Mouse (Mus musculus) kidney, embryonic 15.5 days (tissue): ENCODE measurements around the gene Itpka. TPM values are rescaled to one million over a fixed set of nuclear protein-coding genes. Genes with fewer than 3 reads are reported as not detected.
"Not testable (repeated sequence)": the region's sequence is repeated elsewhere in the genome, so short reads cannot be mapped to it uniquely, and the experiment has no call there.

Source experiments
- ATAC-seq: fragments of 200-750 bp; cut with Nextera tagmentation; replicated peaks from 2 replicates; pipeline ENCODE4 v1.8.0; 2017; ENCODE audit warnings: moderate TSS enrichment; ENCODE audit not compliant: low FRiP score
- H3K27ac ChIP-seq: fragments of 300-500 bp; sonication (generic); 2 replicates; pipeline ENCODE4 v1.5.1; 2015; ENCODE audit warnings: mild to moderate bottlenecking, inconsistent platforms
- H3K27me3 ChIP-seq: fragments of 300-500 bp; sonication (generic); 2 replicates; pipeline ENCODE4 v1.6.1; 2015; ENCODE audit warnings: inconsistent platforms
- H3K36me3 ChIP-seq: fragments of 300-500 bp; sonication (generic); 2 replicates; pipeline ENCODE4 v1.6.1; 2015; ENCODE audit warnings: inconsistent platforms
- H3K4me1 ChIP-seq: fragments of 300-500 bp; sonication (generic); 2 replicates; pipeline ENCODE4 v1.6.1; 2015; ENCODE audit warnings: inconsistent platforms
- H3K4me2 ChIP-seq: fragments of 300-500 bp; sonication (generic); 2 replicates; pipeline ENCODE4 v1.6.1; 2015; ENCODE audit warnings: moderate library complexity, mild to moderate bottlenecking, inconsistent platforms
- H3K4me3 ChIP-seq: fragments of 300-500 bp; sonication (generic); replicated peaks from 2 replicates; pipeline ENCODE4 v1.5.1; 2015; ENCODE audit warnings: mild to moderate bottlenecking, inconsistent platforms
- H3K9ac ChIP-seq: fragments of 300-500 bp; sonication (generic); 2 replicates; pipeline ENCODE4 v1.6.1; 2015; ENCODE audit warnings: mild to moderate bottlenecking, inconsistent platforms
- H3K9me3 ChIP-seq: fragments of 300-500 bp; sonication (generic); replicated peaks from 2 replicates; pipeline ENCODE4 v1.6.1; 2016; ENCODE audit warnings: inconsistent platforms
- WGBS: fragments of 180-500 bp; shearing (Covaris S2); methylation state at CpG from one replicate; pipeline ENCODE4 v1.1.7; 2015; ENCODE audit warnings: mixed read lengths; 5-methylcytosine and 5-hydroxymethylcytosine counted together
- polyA plus RNA-seq: library from polyadenylated mRNA; unstranded; fragments of >200 nt; fragmentation: Nextera tagmentation; extraction: Ambion mirVana; gene quantifications from 2 replicates; pipeline ENCODE4 v1.2.1, GENCODE M21; 2015

The Itpka gene
- 1.2 and 1.5 TPM in 2 replicates for polyA plus RNA-seq

DNA sequence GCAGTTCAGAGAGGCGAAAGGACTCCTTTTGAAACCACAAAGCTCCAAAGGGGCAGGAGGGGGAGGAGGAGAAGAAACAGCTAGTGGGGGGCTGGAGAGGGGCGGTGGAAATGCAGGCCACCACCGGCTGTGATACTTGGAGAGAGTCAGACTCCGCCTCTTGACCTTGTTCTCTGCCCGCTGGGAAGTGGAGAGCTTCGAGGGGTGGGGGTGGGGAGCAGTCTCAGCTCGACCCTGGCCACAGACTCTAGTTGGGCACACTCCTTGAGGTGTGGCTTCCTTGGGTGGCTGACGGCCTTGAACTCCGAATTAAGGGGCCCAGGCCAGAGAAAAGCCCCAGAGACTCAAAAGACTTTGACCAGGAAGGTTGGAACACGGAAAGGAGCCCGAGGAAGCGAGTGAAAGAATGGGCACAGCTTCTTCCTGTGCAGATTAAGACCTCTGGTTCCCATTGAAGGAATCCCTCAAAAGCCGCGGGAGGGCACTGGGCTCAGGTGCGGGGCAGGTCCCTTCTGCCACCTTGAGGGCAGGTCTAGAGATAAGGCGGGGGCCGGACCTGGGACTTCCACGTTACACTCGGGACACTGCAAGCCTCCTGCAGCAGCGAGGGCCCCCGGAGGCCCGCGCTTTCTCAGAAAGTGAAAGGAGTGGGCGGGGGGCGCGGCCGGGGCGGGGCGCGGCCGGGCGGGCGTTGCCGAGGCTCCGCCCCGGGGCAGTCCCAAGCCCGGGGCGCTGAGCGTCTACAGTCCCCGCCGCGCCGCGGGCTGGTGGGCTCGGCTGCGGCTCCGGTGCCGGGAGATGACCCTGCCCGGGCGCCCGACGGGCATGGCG lies at the start of gene Itpka:
Gene Itpka (plus strand): TSS at position 757 of the 831 bp plus-strand sequence.
- under 1% methylated on average over 44 of the region's 53 CpGs for WGBS
- ATAC-seq: peak; percentile 86
- H3K9me3 ChIP-seq: no peaks in the 10 kb centered on the region

DNA sequence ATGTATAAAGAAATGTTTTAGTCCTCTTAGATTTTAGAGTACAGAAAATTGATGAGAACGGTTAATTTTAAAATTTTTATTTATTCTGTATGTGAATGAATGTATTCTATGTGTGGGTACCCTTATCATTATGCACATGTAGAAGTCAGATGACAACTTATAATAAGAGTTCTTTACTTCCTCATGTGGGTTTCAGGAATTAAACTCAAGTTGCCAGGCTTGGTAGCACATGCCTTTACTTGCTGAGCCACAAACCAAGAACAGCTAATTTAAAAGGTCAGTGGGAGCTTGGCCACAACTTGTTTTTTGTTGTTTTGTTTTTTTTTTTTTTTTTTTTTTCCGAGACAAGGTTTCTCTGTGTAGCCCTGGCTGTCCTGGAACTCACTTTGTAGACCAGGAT lies 47.3 kb upstream of the Itpka start:
- Histone ChIP-seq H3K27me3 (no peaks in the 10 kb centered on the region), H3K9me3 (no peaks in the 10 kb centered on the region), H3K36me3 (peaks cover 22% of the 10 kb centered on the region), H3K9ac (no peak overlapping the region), H3K4me3 (no peak overlapping the region), H3K27ac (no peak overlapping the region), H3K4me1 (no peaks in the 10 kb centered on the region), H3K4me2 (no peak overlapping the region)
- no peak for ATAC-seq
- WGBS: 97% methylated on average over 1 of the region's 2 CpGs

More for the DNA sequence above, at the start of gene Itpka:
- H3K27ac ChIP-seq: peak within 1 kb of the TSS; percentile 90
- peak within 1 kb of the TSS; percentile 71 for H3K4me3 ChIP-seq
- peaks cover 48% of the 10 kb centered on the region for H3K4me1 ChIP-seq
- H3K36me3 ChIP-seq: no peaks in the 10 kb centered on the region
- peak within 1 kb of the TSS; percentile 100 for H3K4me2 ChIP-seq
- H3K9ac ChIP-seq: peak within 1 kb of the TSS; percentile 65
- peaks cover 48% of the 10 kb centered on the region for H3K27me3 ChIP-seq

DNA sequence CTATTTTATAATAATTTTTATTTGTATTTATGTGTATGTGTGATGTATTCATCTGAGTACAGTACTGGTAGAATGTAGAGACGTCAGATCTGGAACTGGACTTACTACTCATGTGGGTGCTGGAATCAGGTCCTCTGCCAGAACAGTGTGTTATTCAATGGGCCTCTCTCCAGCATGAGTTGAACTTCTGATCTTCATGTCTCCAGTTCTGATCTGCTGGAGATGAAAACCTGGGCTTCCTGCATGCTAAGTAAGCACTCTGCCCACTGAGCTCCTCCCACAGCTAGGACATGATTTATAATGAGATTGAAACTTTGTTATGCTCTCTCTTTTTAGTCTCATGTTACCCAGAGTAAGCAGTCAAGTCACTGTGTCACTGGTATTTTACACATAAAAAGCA lies 46.0 kb upstream of the Itpka start:
- 58% methylated on average over 1 of the region's 1 CpGs for WGBS
- Histone ChIP-seq H3K27me3 (no peaks in the 10 kb centered on the region), H3K4me3 (no peak overlapping the region), H3K9ac (no peak overlapping the region), H3K27ac (no peak overlapping the region), H3K4me1 (no peaks in the 10 kb centered on the region), H3K4me2 (no peak overlapping the region), H3K9me3 (no peaks in the 10 kb centered on the region), H3K36me3 (peaks cover 25% of the 10 kb centered on the region)
- no peak for ATAC-seq

DNA sequence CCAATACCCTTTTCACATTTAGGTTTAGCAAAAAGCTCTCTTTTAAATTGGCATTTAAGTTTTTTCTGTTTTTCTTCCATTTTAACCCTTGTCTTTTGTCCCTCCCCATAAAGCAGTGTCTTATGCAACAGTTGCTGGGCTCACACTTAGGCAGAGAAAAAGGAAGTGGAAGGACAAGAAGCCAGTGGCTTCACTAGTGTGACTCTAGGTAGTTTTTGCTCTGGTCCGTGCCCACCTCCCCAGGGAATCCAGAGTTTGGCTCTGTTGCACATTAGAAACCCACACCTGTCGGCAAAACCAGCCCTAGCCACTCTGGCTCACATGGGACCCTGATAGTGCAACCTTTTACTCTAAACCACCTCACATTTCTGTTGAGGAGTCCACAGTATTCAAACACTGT lies 43.7 kb upstream of the Itpka start:
- ATAC-seq: no peak
- 84% methylated on average over 2 of the region's 2 CpGs for whole genome bisulfite sequencing
- no peaks in the 10 kb centered on the region for H3K9me3 ChIP-seq
- no peak overlapping the region for H3K9ac ChIP-seq
- H3K36me3 ChIP-seq: peaks cover 40% of the 10 kb centered on the region
- no peak overlapping the region for H3K4me3 ChIP-seq
- H3K27ac ChIP-seq: no peak overlapping the region
- H3K4me2 ChIP-seq: no peak overlapping the region
- no peaks in the 10 kb centered on the region for H3K4me1 ChIP-seq
- no peaks in the 10 kb centered on the region for H3K27me3 ChIP-seq

DNA sequence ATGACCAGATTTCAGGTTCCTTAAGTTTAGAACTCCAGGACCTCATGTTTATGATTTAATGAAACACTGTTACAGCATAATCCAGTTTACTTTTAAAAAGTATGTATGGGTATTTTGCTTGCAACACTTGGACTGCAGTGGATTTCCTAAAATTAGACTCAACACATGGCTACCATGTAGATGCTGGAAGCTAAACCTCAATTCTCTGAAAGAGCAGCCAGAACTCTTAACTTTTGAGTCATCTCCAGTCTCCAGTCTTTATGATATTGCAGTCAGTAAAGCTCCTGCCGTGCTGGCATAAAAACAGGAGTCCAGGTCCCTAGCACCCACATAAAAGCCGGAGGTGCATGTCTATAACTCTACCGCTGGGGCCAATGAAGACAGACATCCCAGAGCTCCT lies 42.2 kb upstream of the Itpka start:
- no peak overlapping the region for H3K9ac ChIP-seq
- ATAC-seq: no peak
- 93% methylated on average over 3 of the region's 3 CpGs for WGBS

DNA sequence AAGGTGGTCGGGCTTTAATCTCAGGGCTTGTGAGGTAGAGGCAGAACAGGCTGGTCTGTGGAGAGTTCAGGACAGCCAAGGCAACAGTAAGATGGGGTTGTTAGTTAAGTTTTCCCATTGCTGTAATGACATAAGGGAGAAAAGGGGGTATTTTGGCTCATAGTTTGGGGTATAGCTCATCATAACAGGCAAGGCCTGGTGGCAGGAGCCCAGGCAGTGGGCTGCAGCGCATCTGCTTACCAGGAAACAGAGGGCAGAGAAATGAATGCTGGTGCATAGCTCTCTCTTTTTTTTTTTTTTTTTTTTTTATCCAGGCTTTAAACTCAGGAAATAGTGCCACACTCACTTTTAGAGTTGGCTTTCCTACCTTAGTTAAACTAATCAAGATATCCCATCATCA lies 39.0 kb upstream of the Itpka start:
- no peak overlapping the region for H3K4me2 ChIP-seq
- H3K4me1 ChIP-seq: no peaks in the 10 kb centered on the region
- no peak overlapping the region for H3K9ac ChIP-seq
- peaks cover 61% of the 10 kb centered on the region for H3K36me3 ChIP-seq
- H3K9me3 ChIP-seq: no peaks in the 10 kb centered on the region
- WGBS: 88% methylated on average over 2 of the region's 2 CpGs
- ATAC-seq: no peak
- no peaks in the 10 kb centered on the region for H3K27me3 ChIP-seq
- H3K4me3 ChIP-seq: no peak overlapping the region
- no peak overlapping the region for H3K27ac ChIP-seq

More for the DNA sequence above, 42.2 kb upstream of the Itpka start:
- no peak overlapping the region for H3K27ac ChIP-seq
- no peak overlapping the region for H3K4me2 ChIP-seq
- H3K27me3 ChIP-seq: no peaks in the 10 kb centered on the region
- H3K4me3 ChIP-seq: no peak overlapping the region
- peaks cover 39% of the 10 kb centered on the region for H3K36me3 ChIP-seq
- H3K9me3 ChIP-seq: no peaks in the 10 kb centered on the region
- H3K4me1 ChIP-seq: no peaks in the 10 kb centered on the region

DNA sequence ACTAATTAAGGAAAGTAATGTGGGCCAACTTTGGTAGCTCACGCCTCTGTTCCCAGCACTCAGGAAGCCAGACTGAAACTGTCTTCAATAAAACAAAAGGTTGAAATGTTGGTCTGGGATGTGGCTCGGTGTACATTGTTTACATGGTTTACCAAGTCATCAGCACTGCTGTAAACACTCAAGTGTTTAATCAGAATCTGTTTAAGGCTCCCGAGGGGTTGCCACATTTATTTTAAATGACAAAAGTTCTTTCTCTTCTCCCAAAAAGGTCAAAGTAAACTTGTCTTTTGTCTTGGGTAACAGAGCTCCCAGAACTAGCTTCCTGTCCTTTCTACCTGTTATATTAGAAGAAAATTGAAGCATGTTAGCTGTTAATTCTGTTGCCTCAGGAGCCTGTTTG lies 34.5 kb upstream of the Itpka start:
- H3K9ac ChIP-seq: no peak overlapping the region
- no peak overlapping the region for H3K4me3 ChIP-seq
- 89% methylated on average over 3 of the region's 3 CpGs for WGBS
- no peak overlapping the region for H3K27ac ChIP-seq
- H3K9me3 ChIP-seq: no peaks in the 10 kb centered on the region
- no peak overlapping the region for H3K4me2 ChIP-seq
- ATAC-seq: no peak
- no peaks in the 10 kb centered on the region for H3K27me3 ChIP-seq
- H3K4me1 ChIP-seq: no peaks in the 10 kb centered on the region
- peaks cover 87% of the 10 kb centered on the region for H3K36me3 ChIP-seq

DNA sequence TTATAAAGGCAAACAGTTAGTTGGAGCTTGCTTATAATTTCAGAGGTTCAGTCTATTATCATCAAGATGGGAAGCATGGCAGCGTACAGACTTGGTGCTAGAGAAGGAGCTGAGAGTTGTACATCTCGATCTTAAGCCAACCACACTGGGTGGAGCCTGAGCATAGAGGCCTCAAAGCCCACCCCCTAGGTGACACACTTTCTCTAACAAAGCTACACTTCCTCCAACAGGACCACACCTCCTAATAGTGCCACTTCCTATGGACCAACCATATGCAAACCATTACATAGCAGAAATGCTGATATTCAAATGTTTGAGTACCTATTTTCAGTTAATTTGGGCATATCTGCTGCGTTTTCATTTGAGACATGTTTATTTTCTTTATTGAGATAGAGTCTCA lies 32.1 kb upstream of the Itpka start:
- H3K36me3 ChIP-seq: peaks cover 88% of the 10 kb centered on the region
- no peak overlapping the region for H3K4me3 ChIP-seq
- H3K9ac ChIP-seq: no peak overlapping the region
- 93% methylated on average over 3 of the region's 3 CpGs for WGBS
- no peak overlapping the region for H3K4me2 ChIP-seq
- no peak for ATAC-seq
- H3K27me3 ChIP-seq: no peaks in the 10 kb centered on the region
- H3K9me3 ChIP-seq: no peaks in the 10 kb centered on the region
- H3K4me1 ChIP-seq: no peaks in the 10 kb centered on the region
- H3K27ac ChIP-seq: no peak overlapping the region

DNA sequence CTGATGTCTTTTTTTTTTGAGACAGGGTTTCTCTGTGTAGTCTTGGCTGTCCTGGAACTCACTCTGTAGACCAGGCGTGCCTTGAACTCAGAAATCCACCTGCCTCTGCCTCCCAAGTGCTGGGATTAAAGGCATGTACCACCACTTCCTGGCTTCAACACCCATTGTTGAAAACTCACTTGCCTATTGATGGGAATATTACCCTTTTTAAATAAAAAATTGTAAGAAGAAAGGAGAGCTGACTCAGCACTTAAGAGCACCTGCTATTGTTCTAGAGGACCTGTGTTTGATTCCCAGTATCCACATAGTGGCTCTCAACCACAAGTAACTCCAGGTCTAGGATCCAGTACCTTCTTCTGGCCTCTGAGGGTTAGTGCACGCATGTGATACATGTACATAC lies 26.3 kb upstream of the Itpka start:
- 91% methylated on average over 2 of the region's 2 CpGs for WGBS
- peaks cover 91% of the 10 kb centered on the region for H3K36me3 ChIP-seq
- ATAC-seq: not testable (repeated sequence)

DNA sequence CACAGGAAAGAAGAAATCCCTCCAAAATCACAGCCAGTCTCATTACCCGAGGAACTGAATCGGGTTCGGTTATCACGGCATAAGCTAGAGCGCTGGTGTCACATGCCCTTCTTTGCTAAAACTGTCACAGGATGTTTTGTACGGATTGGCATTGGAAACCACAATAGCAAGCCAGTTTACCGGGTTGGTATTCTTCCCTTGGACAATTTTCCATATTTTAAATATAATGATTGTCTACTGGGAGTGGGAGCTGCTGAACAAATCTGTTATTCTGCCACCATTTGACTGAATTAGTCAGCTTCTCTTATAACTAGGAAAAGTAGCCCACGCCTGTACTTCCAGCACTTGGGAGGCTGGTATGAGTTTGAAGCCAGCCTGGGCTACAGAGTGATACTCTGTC lies 21.1 kb upstream of the Itpka start:
- ATAC-seq: no peak
- H3K36me3 ChIP-seq: peaks cover 91% of the 10 kb centered on the region
- no peak overlapping the region for H3K27ac ChIP-seq
- H3K4me2 ChIP-seq: no peak overlapping the region
- H3K4me3 ChIP-seq: no peak overlapping the region
- H3K9ac ChIP-seq: no peak overlapping the region
- no peaks in the 10 kb centered on the region for H3K4me1 ChIP-seq
- no peaks in the 10 kb centered on the region for H3K27me3 ChIP-seq
- 95% methylated on average over 8 of the region's 8 CpGs for WGBS
- H3K9me3 ChIP-seq: no peaks in the 10 kb centered on the region

More for the DNA sequence above, 26.3 kb upstream of the Itpka start:
- H3K4me1 ChIP-seq, H3K27ac ChIP-seq, H3K9ac ChIP-seq, H3K4me3 ChIP-seq, H3K9me3 ChIP-seq, H3K27me3 ChIP-seq, H3K4me2 ChIP-seq: not testable (repeated sequence)

DNA sequence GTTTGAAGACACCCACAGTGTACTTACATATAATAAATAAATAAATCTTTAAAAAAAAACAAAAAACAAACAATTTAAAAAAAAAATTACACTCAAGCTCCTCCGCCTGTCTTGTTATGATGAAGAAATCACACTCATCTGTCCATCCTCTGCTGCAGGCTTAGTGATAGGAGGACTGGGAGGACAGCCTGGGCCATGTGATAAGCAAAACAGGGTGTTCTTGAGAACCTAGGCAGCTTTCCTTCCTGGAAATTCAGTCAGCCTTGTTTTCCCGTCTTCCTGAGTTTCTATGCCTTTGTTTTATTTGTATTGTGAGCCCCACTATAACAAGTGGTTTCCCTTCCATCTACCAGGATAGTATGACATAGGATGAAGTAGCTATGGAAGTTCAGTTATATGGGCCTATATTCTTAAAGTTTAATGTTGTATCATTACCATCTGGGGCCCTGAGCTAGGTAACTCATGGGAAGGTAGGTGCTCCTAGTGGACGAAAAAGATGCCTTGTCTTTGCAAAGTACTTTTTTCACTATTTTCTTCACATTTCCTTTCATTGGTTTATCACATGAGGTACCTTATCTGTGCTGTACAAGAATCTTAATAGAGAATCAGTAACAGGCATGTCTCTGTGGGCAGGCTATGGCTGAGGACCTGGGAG lies 14.2 kb upstream of the Itpka start:
- H3K4me2 ChIP-seq: no peak overlapping the region
- no peaks in the 10 kb centered on the region for H3K9me3 ChIP-seq
- 87% methylated on average over 3 of the region's 3 CpGs for whole genome bisulfite sequencing
- no peak overlapping the region for H3K4me3 ChIP-seq
- H3K27me3 ChIP-seq: no peaks in the 10 kb centered on the region
- peaks cover 95% of the 10 kb centered on the region for H3K36me3 ChIP-seq
- no peak for ATAC-seq
- H3K4me1 ChIP-seq: no peaks in the 10 kb centered on the region
- no peak overlapping the region for H3K27ac ChIP-seq
- no peak overlapping the region for H3K9ac ChIP-seq

DNA sequence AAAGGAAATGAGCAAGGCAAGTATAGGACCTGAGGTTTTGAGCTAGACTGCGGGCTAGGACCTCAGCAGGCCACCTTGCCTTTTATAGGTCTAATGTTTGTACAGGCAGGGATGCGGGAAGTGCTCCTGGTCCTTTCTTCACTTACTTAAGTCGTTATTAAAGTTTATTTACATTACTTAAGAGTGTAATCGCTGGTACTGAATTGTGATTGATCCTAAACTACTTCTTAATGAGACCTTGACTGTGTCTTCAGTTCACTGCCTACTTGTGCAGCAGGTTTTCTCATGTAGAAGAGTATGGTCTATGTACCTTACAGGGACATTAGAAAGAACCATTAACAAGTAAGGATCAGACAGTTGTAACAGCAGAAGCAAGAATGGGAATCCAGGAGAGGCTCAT lies 11.4 kb upstream of the Itpka start:
- WGBS: 88% methylated on average over 4 of the region's 4 CpGs
- peaks cover 99% of the 10 kb centered on the region for H3K36me3 ChIP-seq
- H3K27me3 ChIP-seq: no peaks in the 10 kb centered on the region
- H3K4me2 ChIP-seq: no peak overlapping the region
- H3K4me1 ChIP-seq: no peaks in the 10 kb centered on the region
- H3K9ac ChIP-seq: no peak overlapping the region
- ATAC-seq: no peak
- H3K4me3 ChIP-seq: no peak overlapping the region
- H3K9me3 ChIP-seq: no peaks in the 10 kb centered on the region
- H3K27ac ChIP-seq: no peak overlapping the region
